Mouse (Mus musculus): Measurements from ENCODE around the gene Fam129b.

The Fam129b gene

GRCm38 (mm10) chr2:32923551-32924250, 47.8 kb downstream of the Fam129b start:
- no peak for DNase-seq (ENCODE audit: low spot score in 2 of 2)

- no peak for DNase-seq (ENCODE audit: low spot score in 2 of 2)
Measured at GRCm38 (mm10) chr2:32924306-32924844, 48.5 kb downstream of the Fam129b start.

- DNase-seq (ENCODE audit: low spot score in 2 of 2), result no peak
Measured at GRCm38 (mm10) chr2:32926330-32927075, 50.6 kb downstream of the Fam129b start.

- DNase-seq (ENCODE audit: low spot score in 2 of 2), result no peak
Measured at GRCm38 (mm10) chr2:32927624-32928234, 51.8 kb downstream of the Fam129b start.

GRCm38 (mm10) chr2:32928235-32928946, 52.5 kb downstream of the Fam129b start:
- DNase-seq (ENCODE audit: low spot score in 2 of 2), result peak; percentile 64

GRCm38 (mm10) chr2:32928947-32929829, 53.3 kb downstream of the Fam129b start:
- DNase-seq (ENCODE audit: low spot score in 2 of 2), result no peak

- DNase-seq (ENCODE audit: low spot score in 2 of 2), result no peak
Measured at GRCm38 (mm10) chr2:32931730-32932129, 55.8 kb downstream of the Fam129b start.

GRCm38 (mm10) chr2:32938741-32939140, 62.8 kb downstream of the Fam129b start:
- no peak for DNase-seq (ENCODE audit: low spot score in 2 of 2)

GRCm38 (mm10) chr2:32939418-32939817, 63.5 kb downstream of the Fam129b start:
- no peak for DNase-seq (ENCODE audit: low spot score in 2 of 2)

- DNase-seq (ENCODE audit: low spot score in 2 of 2), result no peak
Measured at GRCm38 (mm10) chr2:32940483-32940882, 64.6 kb downstream of the Fam129b start.

- DNase-seq (ENCODE audit: low spot score in 2 of 2), result no peak
Measured at GRCm38 (mm10) chr2:32947454-32947853, 71.5 kb downstream of the Fam129b start.

- DNase-seq (ENCODE audit: low spot score in 2 of 2), result no peak
Measured at GRCm38 (mm10) chr2:32954581-32954980, 78.7 kb downstream of the Fam129b start.

- DNase-seq (ENCODE audit: low spot score in 2 of 2), result no peak
Measured at GRCm38 (mm10) chr2:32957344-32957743, 81.4 kb downstream of the Fam129b start.

- no peak for DNase-seq (ENCODE audit: low spot score in 2 of 2)
Measured at GRCm38 (mm10) chr2:32960273-32960672, 84.4 kb downstream of the Fam129b start.

- peak; percentile 89 to 90 for DNase-seq (ENCODE audit: low spot score in 2 of 2)
Measured at GRCm38 (mm10) chr2:32961192-32961995, 85.5 kb downstream of the Fam129b start, which contains the start of the genes Rpl12 and Lrsam1. TSS of gene Rpl12 (plus strand) at chr2:32961559. TSS of gene Lrsam1 (minus strand) at chr2:32961614.

GRCm38 (mm10) chr2:32962062-32962874, 86.4 kb downstream of the Fam129b start:
- no peak for DNase-seq (ENCODE audit: low spot score in 2 of 2)

- no peak for DNase-seq (ENCODE audit: low spot score in 2 of 2)
Measured at GRCm38 (mm10) chr2:32962875-32963220, 86.9 kb downstream of the Fam129b start.

- DNase-seq (ENCODE audit: low spot score in 2 of 2), result no peak
Measured at GRCm38 (mm10) chr2:32963544-32963943, 87.6 kb downstream of the Fam129b start.

- no peak for DNase-seq (ENCODE audit: low spot score in 2 of 2)
Measured at GRCm38 (mm10) chr2:32963981-32964380, 88.1 kb downstream of the Fam129b start.
